Mouse (Mus musculus) midbrain, embryonic 15.5 days (tissue): ENCODE measurements at regions not wholly inside any gene's neighbourhood (a gene's known extent, or its start where the extent isn't known, plus 50 kb on each side); places are given as distances from the start of the nearest gene placed in this dataset.
"Not testable (repeated sequence)": the region's sequence is repeated elsewhere in the genome, so short reads cannot be mapped to it uniquely, and the experiment has no call there.

Source experiments
- ATAC-seq: fragments of 200-750 bp; cut with Nextera tagmentation; replicated peaks from 2 replicates; pipeline ENCODE4 v1.8.0; 2017; ENCODE audit warnings: moderate TSS enrichment
- H3K27ac ChIP-seq: fragments of 300-500 bp; sonication (generic); 2 replicates; pipeline ENCODE4 v1.5.1; 2015; ENCODE audit warnings: mild to moderate bottlenecking, inconsistent platforms
- H3K27me3 ChIP-seq: fragments of 300-500 bp; sonication (generic); replicated peaks from 2 replicates; pipeline ENCODE4 v1.6.1; 2015; ENCODE audit warnings: inconsistent platforms
- H3K36me3 ChIP-seq: fragments of 300-500 bp; sonication (generic); replicated peaks from 2 replicates; pipeline ENCODE4 v1.6.1; 2015; ENCODE audit warnings: inconsistent platforms
- H3K4me1 ChIP-seq: fragments of 300-500 bp; sonication (generic); 2 replicates; pipeline ENCODE4 v1.6.1; 2015; ENCODE audit warnings: inconsistent platforms
- H3K4me2 ChIP-seq: fragments of 300-500 bp; sonication (generic); 2 replicates; pipeline ENCODE4 v1.6.1; 2015; ENCODE audit warnings: inconsistent platforms, mild to moderate bottlenecking, moderate library complexity
- H3K4me3 ChIP-seq: fragments of 300-500 bp; sonication (generic); 2 replicates; pipeline ENCODE4 v1.5.1; 2015; ENCODE audit warnings: mild to moderate bottlenecking, inconsistent platforms
- H3K9ac ChIP-seq: fragments of 300-500 bp; sonication (generic); 2 replicates; pipeline ENCODE4 v1.6.1; 2015; ENCODE audit warnings: mild to moderate bottlenecking, inconsistent platforms
- H3K9me3 ChIP-seq: fragments of 300-500 bp; sonication (generic); 2 replicates; pipeline ENCODE4 v1.6.1; 2016; ENCODE audit warnings: inconsistent platforms
- WGBS: fragments of 180-500 bp; shearing (Covaris S2); methylation state at CpG from one replicate; pipeline ENCODE4 v1.1.7; 2015; ENCODE audit warnings: mixed read lengths; 5-methylcytosine and 5-hydroxymethylcytosine counted together

DNA sequence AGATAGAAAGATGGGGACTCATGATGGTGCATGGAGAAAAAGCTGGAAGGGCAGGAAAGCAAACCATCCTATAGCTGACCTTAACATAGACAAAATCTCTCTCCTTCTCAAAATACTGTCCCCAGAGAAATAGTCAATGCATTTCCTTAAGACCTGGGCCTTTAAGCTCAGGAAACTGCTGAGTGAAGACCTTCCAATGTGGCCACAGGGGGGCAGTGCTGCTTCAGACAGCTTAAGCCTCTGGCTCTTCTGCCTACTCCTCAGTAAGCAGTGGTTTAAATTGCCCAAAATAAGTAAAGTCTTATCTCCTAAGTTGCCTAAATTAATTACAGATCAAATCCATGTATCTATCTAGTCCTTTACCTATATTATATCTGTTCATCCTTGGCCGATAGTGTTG, 616.2 kb downstream of the Dad1 start:
- not testable (repeated sequence) for H3K27me3 ChIP-seq, H3K27ac ChIP-seq, H3K9me3 ChIP-seq, H3K4me1 ChIP-seq, ATAC-seq, H3K4me2 ChIP-seq, H3K36me3 ChIP-seq, H3K9ac ChIP-seq, H3K4me3 ChIP-seq
- 81% methylated on average over 1 of the region's 1 CpGs for WGBS

DNA sequence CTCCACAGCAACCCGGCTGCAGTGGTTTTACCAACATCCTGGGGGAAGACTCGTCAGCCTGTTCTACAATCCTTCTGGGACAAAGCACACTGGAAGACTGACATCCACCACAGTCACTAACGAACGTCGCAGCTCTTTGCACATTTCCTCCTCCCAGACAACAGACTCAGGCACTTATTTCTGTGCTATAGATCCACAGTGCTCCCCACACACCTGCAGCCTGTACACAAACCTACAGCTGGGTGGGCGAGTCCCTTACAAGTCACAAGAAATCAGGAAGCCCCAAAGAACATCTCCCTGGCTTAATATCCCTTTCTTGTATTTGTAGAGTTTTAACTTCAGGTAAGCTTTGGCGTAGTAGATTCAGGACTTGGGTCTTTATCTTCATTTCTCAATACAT, 618.7 kb downstream of the Dad1 start:
- H3K4me2 ChIP-seq, H3K27ac ChIP-seq, H3K36me3 ChIP-seq, H3K4me1 ChIP-seq, H3K27me3 ChIP-seq, H3K9ac ChIP-seq, H3K9me3 ChIP-seq, H3K4me3 ChIP-seq, ATAC-seq: not testable (repeated sequence)
- WGBS = 50% methylated on average over 7 of the region's 7 CpGs

- not testable (repeated sequence) for ATAC-seq, H3K9me3 ChIP-seq, H3K9ac ChIP-seq, H3K27ac ChIP-seq, H3K4me3 ChIP-seq, H3K27me3 ChIP-seq, H3K4me2 ChIP-seq, H3K36me3 ChIP-seq, H3K4me1 ChIP-seq
- 55% methylated on average over 5 of the region's 5 CpGs for WGBS
Measured at GRCm38 (mm10) chr14:53634320-53634979, 619.5 kb downstream of the Dad1 start.

DNA sequence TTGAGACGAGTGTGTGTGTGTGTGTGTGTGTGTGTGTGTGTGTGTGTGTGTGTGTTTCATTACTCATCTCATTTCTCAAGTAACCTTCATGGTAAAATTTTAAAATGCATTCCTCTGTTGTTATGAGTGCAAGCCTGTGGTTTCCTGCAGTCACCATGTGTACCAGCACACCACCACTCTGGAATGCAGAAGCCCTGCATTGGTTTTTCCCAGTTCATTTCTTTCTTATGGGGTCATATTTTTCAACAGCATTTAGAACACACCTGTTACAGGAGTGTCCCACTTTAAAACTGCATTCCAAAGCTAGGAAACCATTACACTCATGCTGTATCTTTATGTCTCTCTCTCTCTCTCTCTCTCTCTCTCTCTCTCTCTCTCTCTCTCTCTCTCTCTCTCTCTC, 620.2 kb downstream of the Dad1 start:
- H3K36me3 ChIP-seq, H3K9me3 ChIP-seq, H3K4me3 ChIP-seq, H3K9ac ChIP-seq, H3K4me2 ChIP-seq, H3K4me1 ChIP-seq, H3K27me3 ChIP-seq, H3K27ac ChIP-seq, ATAC-seq: not testable (repeated sequence)
- WGBS = 71% methylated on average over 1 of the region's 1 CpGs

DNA sequence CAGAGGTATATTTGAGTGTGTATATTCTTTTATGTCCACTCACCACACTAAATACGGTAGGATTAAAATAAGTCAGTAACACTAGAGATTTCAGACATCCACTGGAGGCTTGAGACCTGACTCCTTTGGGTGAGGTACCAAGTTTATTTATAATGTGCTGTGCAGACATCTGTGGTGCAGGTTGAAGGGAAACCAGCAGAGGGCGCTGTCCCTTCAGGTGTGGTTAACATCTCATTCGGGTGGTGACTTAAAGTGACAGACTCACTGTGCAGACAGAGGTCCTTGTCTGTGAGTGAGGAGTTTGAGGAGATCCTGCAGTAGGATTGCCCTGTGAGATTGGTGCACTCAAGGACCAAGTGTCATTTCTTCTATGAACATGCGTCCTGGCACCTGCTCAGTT, 632.5 kb downstream of the Dad1 start:
- 59% methylated on average over 4 of the region's 4 CpGs for WGBS
- not testable (repeated sequence) for H3K9me3 ChIP-seq, H3K36me3 ChIP-seq, H3K27me3 ChIP-seq, H3K9ac ChIP-seq, H3K4me2 ChIP-seq, ATAC-seq, H3K4me3 ChIP-seq, H3K4me1 ChIP-seq, H3K27ac ChIP-seq

DNA sequence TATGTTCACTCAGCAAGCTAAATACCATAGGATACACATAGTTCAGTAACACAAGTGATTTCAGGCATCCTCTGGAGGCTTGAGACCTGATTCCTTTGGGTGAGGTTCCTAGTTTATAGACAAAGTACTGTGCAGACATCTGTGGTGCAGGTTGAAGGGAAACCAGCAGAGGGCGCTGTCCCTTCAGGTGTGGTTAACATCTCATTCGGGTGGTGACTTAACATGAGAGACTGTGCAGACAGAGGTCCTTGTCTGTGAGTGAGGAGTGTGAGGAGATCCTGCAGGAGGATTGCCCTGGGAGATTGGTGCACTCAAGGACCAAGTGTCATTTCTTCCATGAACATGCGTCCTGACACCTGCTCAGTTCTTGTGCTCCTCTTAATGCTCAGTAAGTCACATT, 637.8 kb downstream of the Dad1 start:
- not testable (repeated sequence) for H3K36me3 ChIP-seq, H3K27ac ChIP-seq, H3K9me3 ChIP-seq, H3K4me2 ChIP-seq, H3K4me3 ChIP-seq, H3K9ac ChIP-seq, H3K27me3 ChIP-seq, ATAC-seq, H3K4me1 ChIP-seq
- 46% methylated on average over 3 of the region's 3 CpGs for WGBS

GRCm38 (mm10) chr14:53614341-53614740, 639.6 kb downstream of the Dad1 start:
- no peak for ATAC-seq

DNA sequence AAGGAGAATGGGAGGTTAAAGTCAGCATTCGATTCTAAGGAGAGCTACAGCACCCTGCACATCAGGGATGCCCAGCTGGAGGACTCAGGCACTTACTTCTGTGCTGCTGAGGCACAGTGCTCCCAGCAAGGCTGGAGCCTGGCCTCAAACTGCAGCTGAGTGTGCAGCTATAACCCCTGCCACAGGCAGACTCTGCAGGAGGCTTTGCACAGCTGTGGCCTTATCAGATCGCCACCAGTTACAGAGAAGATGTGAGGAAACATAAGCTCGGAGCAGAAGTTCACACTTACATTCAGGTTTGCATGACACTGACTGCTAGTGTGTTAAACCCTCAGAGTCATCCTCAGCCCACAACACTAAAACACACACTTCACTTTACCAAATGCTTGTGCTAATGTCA, 654.6 kb downstream of the Dad1 start:
- H3K4me3 ChIP-seq, H3K27ac ChIP-seq, H3K4me1 ChIP-seq, H3K27me3 ChIP-seq, ATAC-seq, H3K4me2 ChIP-seq, H3K9me3 ChIP-seq, H3K9ac ChIP-seq, H3K36me3 ChIP-seq: not testable (repeated sequence)
- WGBS = 61% methylated on average over 3 of the region's 3 CpGs

More at GRCm38 (mm10) chr14:53614341-53614740, 639.6 kb downstream of the Dad1 start:
- H3K27ac ChIP-seq = no peak overlapping the region
- no peak overlapping the region for H3K4me2 ChIP-seq
- H3K9ac ChIP-seq = no peak overlapping the region
- no peaks in the 10 kb centered on the region for H3K27me3 ChIP-seq
- no peaks in the 10 kb centered on the region for H3K36me3 ChIP-seq
- H3K4me1 ChIP-seq = no peaks in the 10 kb centered on the region
- H3K9me3 ChIP-seq = no peaks in the 10 kb centered on the region
- no peak overlapping the region for H3K4me3 ChIP-seq

- not testable (repeated sequence) for H3K9me3 ChIP-seq, H3K9ac ChIP-seq, H3K4me2 ChIP-seq, H3K4me3 ChIP-seq, H3K27me3 ChIP-seq, ATAC-seq, H3K27ac ChIP-seq, H3K4me1 ChIP-seq, H3K36me3 ChIP-seq
Measured at GRCm38 (mm10) chr14:53597287-53597686, 656.6 kb downstream of the Dad1 start.

DNA sequence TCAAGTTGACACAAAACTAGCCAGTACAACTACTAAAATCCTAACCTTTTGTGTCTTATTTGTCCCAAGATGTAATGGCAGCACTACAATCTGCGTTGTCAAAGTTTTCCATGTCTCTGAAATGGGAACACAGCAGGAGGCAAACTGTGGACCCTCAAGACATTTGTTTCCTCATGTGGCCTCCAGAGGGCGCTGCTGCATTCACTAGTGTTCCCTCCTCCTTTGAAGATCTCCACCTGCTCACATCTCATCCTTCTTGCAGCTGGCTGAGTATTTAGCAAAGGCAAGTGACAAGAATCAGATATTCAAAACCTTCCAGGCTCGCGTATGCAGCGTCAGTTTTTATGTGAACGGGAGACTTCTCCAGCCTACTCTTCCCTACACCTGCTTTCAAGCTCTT, 663.3 kb downstream of the Dad1 start:
- not testable (repeated sequence) for H3K4me3 ChIP-seq, H3K9ac ChIP-seq, H3K4me1 ChIP-seq, ATAC-seq, H3K9me3 ChIP-seq, H3K36me3 ChIP-seq, H3K27ac ChIP-seq, H3K4me2 ChIP-seq, H3K27me3 ChIP-seq
- 49% methylated on average over 6 of the region's 6 CpGs for WGBS

- H3K27ac ChIP-seq, H3K27me3 ChIP-seq, H3K9me3 ChIP-seq, H3K4me2 ChIP-seq, H3K36me3 ChIP-seq, H3K9ac ChIP-seq, ATAC-seq, H3K4me1 ChIP-seq, H3K4me3 ChIP-seq: not testable (repeated sequence)
- 89% methylated on average over 6 of the region's 6 CpGs for WGBS
Measured at GRCm38 (mm10) chr14:53582528-53582927, 671.4 kb downstream of the Dad1 start.

DNA sequence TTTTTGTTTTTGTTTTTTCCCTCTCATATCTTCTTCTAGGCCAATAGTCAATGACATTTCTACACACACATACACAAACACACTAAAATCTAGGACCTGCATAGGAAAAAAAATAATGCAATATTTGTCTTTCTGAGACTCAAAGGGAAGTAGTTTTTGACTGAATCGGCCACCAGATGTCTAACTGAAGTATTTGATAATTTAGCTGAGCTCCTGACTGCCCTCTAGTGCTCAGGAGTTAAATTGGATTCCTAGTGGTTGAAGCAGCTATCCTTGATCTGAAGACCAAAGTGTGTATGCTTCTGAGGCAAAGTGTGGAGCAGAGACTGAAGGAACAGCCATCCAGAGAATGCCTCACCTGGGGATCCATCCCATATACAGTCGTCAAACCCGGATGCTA, 672.2 kb downstream of the Dad1 start:
- H3K4me1 ChIP-seq, H3K36me3 ChIP-seq, H3K9ac ChIP-seq, ATAC-seq, H3K27me3 ChIP-seq, H3K4me2 ChIP-seq, H3K9me3 ChIP-seq, H3K4me3 ChIP-seq, H3K27ac ChIP-seq: not testable (repeated sequence)
- WGBS = 54% methylated on average over 3 of the region's 3 CpGs

GRCm38 (mm10) chr14:53576927-53577326, 677.0 kb downstream of the Dad1 start:
- not testable (repeated sequence) for H3K4me3 ChIP-seq, H3K9me3 ChIP-seq, H3K27me3 ChIP-seq, H3K4me1 ChIP-seq, H3K27ac ChIP-seq, H3K9ac ChIP-seq, H3K36me3 ChIP-seq, H3K4me2 ChIP-seq, ATAC-seq
- WGBS = 100% methylated on average over 1 of the region's 1 CpGs

DNA sequence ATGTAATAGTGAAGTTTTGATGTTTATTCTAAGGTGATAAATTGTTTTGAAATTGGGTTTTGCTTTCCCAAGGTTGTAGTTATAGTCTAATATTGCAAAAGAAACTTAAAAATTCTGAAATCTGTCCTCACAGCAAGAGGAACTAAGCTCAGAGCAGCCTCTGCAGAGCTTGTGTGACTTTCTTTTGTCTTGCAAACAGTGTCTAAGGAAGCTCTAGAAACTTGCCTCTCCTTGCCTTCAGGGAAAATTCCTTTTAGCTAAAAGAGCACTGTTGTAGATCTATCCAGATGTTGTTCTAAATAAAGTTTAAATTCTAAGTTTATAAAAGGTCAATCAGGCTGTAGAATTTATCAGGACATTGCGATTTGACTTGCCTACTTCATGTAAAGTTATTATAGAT, 681.2 kb downstream of the Dad1 start:
- not testable (repeated sequence) for H3K4me1 ChIP-seq, H3K27me3 ChIP-seq, H3K9me3 ChIP-seq, H3K9ac ChIP-seq, H3K4me3 ChIP-seq, ATAC-seq, H3K27ac ChIP-seq, H3K36me3 ChIP-seq, H3K4me2 ChIP-seq
- 92% methylated on average over 1 of the region's 1 CpGs for WGBS
